Mouse (Mus musculus): ENCODE measurements around the gene Dnajc27.

GRCm38 (mm10) chr12:4039046-4039445 lies 43.3 kb upstream of the Dnajc27 start:
- TF ChIP-seq CTCF (IDR thresholded peaks at IDR 0.05) (no peak), POLR2A (IDR thresholded peaks at IDR 0.05; ENCODE audit: insufficient read depth, low read depth, low read length) (no peak)
